Mouse (Mus musculus): ENCODE data around the gene Elf5. TPM values are rescaled to one million over a fixed set of nuclear protein-coding genes. Genes with fewer than 3 reads are reported as not detected.

Elf5 gene
- total and polyA plus RNA-seq, 2 experiments, result not detected

DNA sequence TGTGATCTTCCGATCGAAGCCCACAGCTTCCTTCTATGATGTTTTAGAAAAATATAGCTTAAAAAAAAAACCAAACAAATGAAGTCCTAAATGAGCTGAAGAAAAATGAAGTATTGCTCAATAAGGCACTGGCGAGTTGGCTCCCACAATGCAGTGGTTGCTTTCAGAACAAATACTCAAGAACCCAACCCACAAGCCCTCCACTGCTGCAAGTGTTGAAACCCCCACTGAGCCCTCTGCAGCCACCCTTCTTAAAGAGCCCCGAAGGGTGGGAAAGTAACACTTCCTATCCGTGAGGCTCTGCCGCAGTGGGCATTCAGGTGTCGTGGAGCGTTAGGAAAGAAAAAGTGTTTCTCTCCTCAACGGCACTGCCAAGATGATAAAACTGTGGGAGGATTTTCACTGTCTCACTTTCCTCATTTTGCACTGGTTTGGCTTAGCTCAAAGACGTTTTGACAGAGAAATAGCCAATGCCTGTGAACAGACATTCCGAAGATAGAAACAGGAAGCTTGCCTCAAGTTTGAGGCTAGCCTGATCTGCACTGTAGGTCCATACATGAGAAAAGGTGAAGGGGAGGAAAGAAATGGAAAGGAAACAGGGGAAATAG is 14.1 kb downstream of the Elf5 start:
- no peak overlapping the region for H3K9ac ChIP-seq (ENCODE audit: low read depth, low read length)
- no peaks in the 10 kb centered on the region for H3K36me3 ChIP-seq (ENCODE audit: control insufficient read depth, insufficient read depth, low read length)
- peaks cover 5% of the 10 kb centered on the region; the same call in 1 of the 2 replicates for H3K4me1 ChIP-seq (ENCODE audit: control insufficient read depth, insufficient read depth, low read length)
- no peak for TF ChIP-seq CTCF (IDR thresholded peaks at IDR 0.05; ENCODE audit: low read depth, low read length)
- no peak for TF ChIP-seq POLR2A (IDR thresholded peaks at IDR 0.05; ENCODE audit: extremely low read depth, insufficient read depth, low read length)
- 61% methylated on average over 11 of the region's 11 CpGs for WGBS
- no peak for DNase-seq (ENCODE audit: extremely low read depth, low read depth, low spot score)
- no peaks in the 10 kb centered on the region for H3K79me2 ChIP-seq (ENCODE audit: control insufficient read depth, insufficient read depth, low read length)
- H3K27me3 ChIP-seq (ENCODE audit: control insufficient read depth, insufficient read depth, low read length), result no peaks in the 10 kb centered on the region
- no peak overlapping the region for H3K4me3 ChIP-seq (ENCODE audit: insufficient read depth, low read depth, low read length)
- no peak overlapping the region for H3K27ac ChIP-seq (replicated peaks; ENCODE audit: insufficient read depth, low read depth, low read length)

GRCm38 (mm10) chr2:103428356-103428755 is 16.9 kb downstream of the Elf5 start:
- Histone ChIP-seq H3K36me3 (ENCODE audit: control insufficient read depth, insufficient read depth, low read length) (no peaks in the 10 kb centered on the region), H3K4me1 (ENCODE audit: control insufficient read depth, insufficient read depth, low read length) (peaks cover 9% of the 10 kb centered on the region; the same call in 1 of the 2 replicates), H3K27me3 (ENCODE audit: control insufficient read depth, insufficient read depth, low read length) (no peaks in the 10 kb centered on the region), H3K27ac (replicated peaks; ENCODE audit: insufficient read depth, low read depth, low read length) (no peak overlapping the region), H3K9ac (ENCODE audit: low read depth, low read length) (no peak overlapping the region), H3K79me2 (ENCODE audit: control insufficient read depth, insufficient read depth, low read length) (no peaks in the 10 kb centered on the region), H3K4me3 (ENCODE audit: insufficient read depth, low read depth, low read length) (no peak overlapping the region)
- peak; percentile 91 for DNase-seq (ENCODE audit: extremely low read depth, low read depth, low spot score)
- TF ChIP-seq POLR2A (IDR thresholded peaks at IDR 0.05; ENCODE audit: extremely low read depth, insufficient read depth, low read length) (no peak), CTCF (IDR thresholded peaks at IDR 0.05; ENCODE audit: low read depth, low read length) (no peak)
- WGBS, result 19% methylated on average over 3 of the region's 3 CpGs

DNA sequence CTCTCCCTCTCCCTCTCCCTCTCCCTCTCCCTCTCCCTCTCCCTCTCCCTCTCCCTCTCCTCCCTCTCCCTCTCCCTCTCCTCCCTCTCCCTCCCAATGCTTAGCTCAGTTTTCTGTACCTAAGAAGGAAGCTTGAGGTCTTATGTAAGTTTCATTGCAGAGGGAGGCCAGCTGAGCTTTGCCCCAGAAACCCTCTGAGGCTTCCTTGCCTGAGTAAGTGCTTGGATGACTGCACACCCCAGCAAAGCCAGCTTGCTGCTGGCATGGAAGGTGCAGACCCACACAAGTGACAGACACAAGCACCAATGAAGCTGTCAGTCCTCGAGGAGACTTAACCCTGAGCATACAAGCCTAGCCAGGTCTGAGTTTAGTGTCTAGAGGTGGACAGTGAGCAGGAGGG is 19.2 kb downstream of the Elf5 start:
- Histone ChIP-seq H3K4me1 (ENCODE audit: control insufficient read depth, insufficient read depth, low read length) (peaks cover 9% of the 10 kb centered on the region; the same call in 1 of the 2 replicates), H3K9ac (ENCODE audit: low read depth, low read length) (no peak overlapping the region), H3K36me3 (ENCODE audit: control insufficient read depth, insufficient read depth, low read length) (no peaks in the 10 kb centered on the region), H3K79me2 (ENCODE audit: control insufficient read depth, insufficient read depth, low read length) (no peaks in the 10 kb centered on the region), H3K27me3 (ENCODE audit: control insufficient read depth, insufficient read depth, low read length) (no peaks in the 10 kb centered on the region), H3K4me3 (ENCODE audit: insufficient read depth, low read depth, low read length) (no peak overlapping the region), H3K27ac (replicated peaks; ENCODE audit: insufficient read depth, low read depth, low read length) (no peak overlapping the region)
- TF ChIP-seq POLR2A (IDR thresholded peaks at IDR 0.05; ENCODE audit: extremely low read depth, insufficient read depth, low read length) (no peak), CTCF (IDR thresholded peaks at IDR 0.05; ENCODE audit: low read depth, low read length) (no peak)
- 50% methylated on average over 1 of the region's 1 CpGs for WGBS
- DNase-seq (ENCODE audit: extremely low read depth, low read depth, low spot score), result no peak

GRCm38 (mm10) chr2:103432695-103433275 is 21.3 kb downstream of the Elf5 start:
- peak; percentile 78 for DNase-seq (ENCODE audit: extremely low read depth, low read depth, low spot score)
- Histone ChIP-seq H3K79me2 (ENCODE audit: control insufficient read depth, insufficient read depth, low read length) (no peaks in the 10 kb centered on the region), H3K27me3 (ENCODE audit: control insufficient read depth, insufficient read depth, low read length) (no peaks in the 10 kb centered on the region), H3K4me1 (ENCODE audit: control insufficient read depth, insufficient read depth, low read length) (peaks cover 9% of the 10 kb centered on the region; the same call in 1 of the 2 replicates), H3K36me3 (ENCODE audit: control insufficient read depth, insufficient read depth, low read length) (no peaks in the 10 kb centered on the region), H3K4me3 (ENCODE audit: insufficient read depth, low read depth, low read length) (no peak overlapping the region), H3K27ac (replicated peaks; ENCODE audit: insufficient read depth, low read depth, low read length) (no peak overlapping the region), H3K9ac (ENCODE audit: low read depth, low read length) (no peak overlapping the region)
- 48% methylated on average over 8 of the region's 8 CpGs for WGBS
- TF ChIP-seq POLR2A (IDR thresholded peaks at IDR 0.05; ENCODE audit: extremely low read depth, insufficient read depth, low read length), result no peak
- TF ChIP-seq CTCF (IDR thresholded peaks at IDR 0.05; ENCODE audit: low read depth, low read length), result no peak

DNA sequence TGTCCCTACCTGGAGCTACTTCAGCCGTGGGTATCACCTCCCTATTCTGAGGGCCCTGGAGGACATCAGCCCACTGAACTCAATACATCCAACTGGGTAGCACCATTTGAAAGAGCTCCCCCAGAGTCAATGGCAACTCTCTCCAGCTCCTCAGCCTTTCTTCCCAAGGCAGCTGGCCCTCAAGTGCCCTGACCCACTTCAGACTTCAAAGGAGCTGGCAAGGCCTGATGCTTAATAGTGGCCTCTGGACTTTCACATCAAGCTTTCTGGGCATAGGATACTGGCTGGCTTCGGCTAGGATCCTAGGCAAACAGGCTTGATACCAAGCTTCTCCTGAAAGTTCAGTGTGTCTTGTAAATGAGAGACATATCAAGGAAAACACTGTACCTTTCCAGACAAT is 23.6 kb downstream of the Elf5 start:
- H3K9ac ChIP-seq (ENCODE audit: low read depth, low read length), result no peak overlapping the region

DNA sequence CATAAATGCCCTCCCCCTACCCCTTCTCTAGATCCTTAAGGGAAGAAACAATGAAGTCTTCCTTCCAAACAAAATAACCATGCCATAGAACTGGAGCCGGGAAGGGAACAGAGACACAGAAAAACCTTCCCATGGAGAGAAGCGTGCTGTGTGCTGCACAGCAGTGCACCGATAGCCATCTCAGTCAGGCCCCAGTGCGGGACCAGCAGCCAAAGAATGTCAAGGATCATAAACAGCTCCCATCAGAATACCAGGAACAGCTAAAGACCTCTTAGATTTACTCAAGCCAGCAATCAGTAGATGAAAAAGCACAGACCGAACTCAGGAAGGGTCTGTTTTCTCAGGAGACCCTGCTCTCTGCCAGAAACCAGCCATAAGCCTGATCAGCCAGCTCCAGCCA is 25.0 kb downstream of the Elf5 start:
- Histone ChIP-seq H3K27ac (replicated peaks; ENCODE audit: insufficient read depth, low read depth, low read length) (no peak overlapping the region), H3K4me3 (ENCODE audit: insufficient read depth, low read depth, low read length) (no peak overlapping the region), H3K36me3 (ENCODE audit: control insufficient read depth, insufficient read depth, low read length) (no peaks in the 10 kb centered on the region), H3K79me2 (ENCODE audit: control insufficient read depth, insufficient read depth, low read length) (no peaks in the 10 kb centered on the region), H3K4me1 (ENCODE audit: control insufficient read depth, insufficient read depth, low read length) (peaks cover 4% of the 10 kb centered on the region; the same call in 1 of the 2 replicates), H3K9ac (ENCODE audit: low read depth, low read length) (no peak overlapping the region), H3K27me3 (ENCODE audit: control insufficient read depth, insufficient read depth, low read length) (no peaks in the 10 kb centered on the region)
- WGBS, result 85% methylated on average over 5 of the region's 5 CpGs
- no peak for TF ChIP-seq POLR2A (IDR thresholded peaks at IDR 0.05; ENCODE audit: extremely low read depth, insufficient read depth, low read length)
- no peak for TF ChIP-seq CTCF (IDR thresholded peaks at IDR 0.05; ENCODE audit: low read depth, low read length)
- DNase-seq (ENCODE audit: extremely low read depth, low read depth, low spot score), result no peak

More for the DNA sequence above, 23.6 kb downstream of the Elf5 start:
- H3K36me3 ChIP-seq (ENCODE audit: control insufficient read depth, insufficient read depth, low read length), result no peaks in the 10 kb centered on the region
- H3K4me1 ChIP-seq (ENCODE audit: control insufficient read depth, insufficient read depth, low read length), result peaks cover 4% of the 10 kb centered on the region; the same call in 1 of the 2 replicates
- peak; percentile 30 for DNase-seq (ENCODE audit: extremely low read depth, low read depth, low spot score)
- no peaks in the 10 kb centered on the region for H3K27me3 ChIP-seq (ENCODE audit: control insufficient read depth, insufficient read depth, low read length)
- H3K4me3 ChIP-seq (ENCODE audit: insufficient read depth, low read depth, low read length), result no peak overlapping the region
- H3K79me2 ChIP-seq (ENCODE audit: control insufficient read depth, insufficient read depth, low read length), result no peaks in the 10 kb centered on the region
- H3K27ac ChIP-seq (replicated peaks; ENCODE audit: insufficient read depth, low read depth, low read length), result no peak overlapping the region
- no peak for TF ChIP-seq CTCF (IDR thresholded peaks at IDR 0.05; ENCODE audit: low read depth, low read length)
- no peak for TF ChIP-seq POLR2A (IDR thresholded peaks at IDR 0.05; ENCODE audit: extremely low read depth, insufficient read depth, low read length)
- WGBS, result 73% methylated on average over 2 of the region's 2 CpGs

Measured in liver, adult 2 months (tissue).